Mouse (Mus musculus) midbrain, embryonic 12.5 days (tissue): ENCODE data around the gene Adam1a. TPM values are rescaled to one million over a fixed set of nuclear protein-coding genes. Genes with fewer than 3 reads are reported as not detected.
A peak's percentile ranks its signal among the peaks of the same experiment; 100 is the strongest.

Source experiments
- ATAC-seq: fragments of 200-750 bp; cut with Nextera tagmentation; 2 replicates; pipeline ENCODE4 v1.8.0; 2017; ENCODE audit warnings: low read depth, moderate TSS enrichment, moderate library complexity; ENCODE audit not compliant: low FRiP score
- H3K27ac ChIP-seq: fragments of 300-500 bp; sonication (generic); replicated peaks from 2 replicates; pipeline ENCODE4 v1.5.1; 2016; ENCODE audit warnings: mild to moderate bottlenecking
- H3K27me3 ChIP-seq: fragments of 300-500 bp; sonication (generic); 2 replicates; pipeline ENCODE4 v1.6.1; 2016; ENCODE audit warnings: mild to moderate bottlenecking
- H3K36me3 ChIP-seq: fragments of 300-500 bp; sonication (generic); 2 replicates; pipeline ENCODE4 v1.6.1; 2016
- H3K4me1 ChIP-seq: fragments of 300-500 bp; sonication (generic); 2 replicates; pipeline ENCODE4 v1.6.1; 2016
- H3K4me2 ChIP-seq: fragments of 300-500 bp; sonication (generic); replicated peaks from 2 replicates; pipeline ENCODE4 v1.6.1; 2016; ENCODE audit warnings: mild to moderate bottlenecking, moderate library complexity
- H3K4me3 ChIP-seq: fragments of 300-500 bp; sonication (generic); 2 replicates; pipeline ENCODE4 v1.5.1; 2016; ENCODE audit warnings: mild to moderate bottlenecking
- H3K9ac ChIP-seq: fragments of 300-500 bp; sonication (generic); replicated peaks from 2 replicates; pipeline ENCODE4 v1.6.1; 2016; ENCODE audit warnings: mild to moderate bottlenecking, moderate library complexity
- H3K9me3 ChIP-seq: fragments of 300-500 bp; sonication (generic); 2 replicates; pipeline ENCODE4 v1.6.1; 2016; ENCODE audit warnings: mild to moderate bottlenecking
- WGBS: fragments of 180-500 bp; shearing (Covaris S2); methylation state at CpG from one replicate; pipeline ENCODE4 v1.1.7; 2016; 5-methylcytosine and 5-hydroxymethylcytosine counted together
- polyA plus RNA-seq: library from polyadenylated mRNA; unstranded; fragments of >200 nt; fragmentation: Nextera tagmentation; extraction: Ambion mirVana; gene quantifications from 2 replicates; pipeline ENCODE4 v1.2.1, GENCODE M21; 2016

The Adam1a gene
- polyA plus RNA-seq, 1 experiment from 2014 or later = 3.4 TPM

DNA sequence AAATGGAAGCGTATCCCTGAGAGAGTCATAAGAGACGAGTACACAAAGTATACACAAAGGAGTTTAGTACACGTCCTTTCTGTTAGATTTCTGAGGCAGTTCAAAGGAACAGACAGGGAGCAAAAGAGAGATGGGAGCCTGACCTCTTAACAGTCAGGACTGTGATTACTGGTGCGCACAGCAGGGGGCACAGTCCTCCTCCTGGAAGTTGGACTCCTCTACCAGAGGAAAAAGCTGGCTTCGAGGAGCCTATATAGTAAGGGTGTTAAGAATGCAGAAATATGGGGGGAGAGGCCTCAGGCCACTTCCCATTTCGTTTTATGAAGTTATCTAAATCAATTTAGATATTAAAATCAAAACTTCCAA, 1.2 kb upstream of the Adam1a start:
- Histone ChIP-seq H3K27me3 (no peaks in the 10 kb centered on the region), H3K4me1 (peaks cover 28% of the 10 kb centered on the region), H3K9me3 (no peaks in the 10 kb centered on the region), H3K4me3 (peak overlapping the region; percentile 100), H3K36me3 (no peaks in the 10 kb centered on the region), H3K27ac (no peak overlapping the region), H3K9ac (peak overlapping the region; percentile 96), H3K4me2 (peak overlapping the region; percentile 79)
- WGBS = 46% methylated on average over 6 of the region's 6 CpGs
- ATAC-seq = no peak

DNA sequence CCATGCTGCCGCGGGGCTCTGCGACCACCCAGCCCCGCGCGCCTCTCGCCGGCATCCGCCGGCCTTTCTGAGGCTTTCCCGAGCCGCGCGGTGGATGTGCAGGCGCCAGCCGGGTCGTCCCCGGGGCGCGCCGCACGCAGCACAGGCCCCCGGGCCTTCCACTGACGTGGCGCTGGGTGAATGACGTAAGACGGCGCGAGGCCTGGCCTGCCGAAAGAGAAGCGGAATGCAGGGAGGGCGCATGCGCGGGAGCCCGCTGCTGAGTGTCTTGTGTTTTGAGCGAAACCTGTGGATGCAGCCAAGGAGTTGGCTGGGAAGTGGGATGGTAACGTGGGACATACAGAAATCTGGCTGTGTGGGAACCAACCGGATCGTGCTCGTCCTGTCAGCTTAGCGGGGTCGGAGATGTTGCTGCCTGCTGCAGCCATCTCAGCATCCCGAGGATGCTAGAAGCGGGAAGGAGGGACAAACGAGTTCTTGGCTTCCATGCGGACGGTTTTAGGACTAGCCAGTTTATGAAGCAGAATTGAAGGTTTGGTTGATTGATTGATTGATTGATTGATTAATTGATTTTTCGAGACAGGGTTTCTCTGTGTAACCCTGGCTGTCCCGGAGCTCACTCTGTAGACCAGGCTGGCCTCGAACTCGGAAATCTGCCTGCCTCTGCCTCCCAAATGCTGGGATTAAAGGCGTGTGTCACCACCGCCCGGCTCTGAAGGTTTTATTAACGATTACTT, 679 bp upstream of the Adam1a start, which contains the start of gene Mapkapk5:
TSS of gene Mapkapk5 (minus strand) at position 113 of the 737 bp plus-strand sequence.
- H3K9me3 ChIP-seq = no peaks in the 10 kb centered on the region
- no peaks in the 10 kb centered on the region for H3K27me3 ChIP-seq
- 2% methylated on average over 53 of the region's 55 CpGs for WGBS
- H3K4me1 ChIP-seq = peaks cover 28% of the 10 kb centered on the region
- peak within 1 kb of the TSS; percentile 96 for H3K9ac ChIP-seq
- peak within 1 kb of the TSS; percentile 100 for H3K4me3 ChIP-seq
- no peaks in the 10 kb centered on the region for H3K36me3 ChIP-seq
- H3K4me2 ChIP-seq = peak within 1 kb of the TSS; percentile 79
- ATAC-seq = peak; percentile 95
- H3K27ac ChIP-seq = peak within 1 kb of the TSS; percentile 97

DNA sequence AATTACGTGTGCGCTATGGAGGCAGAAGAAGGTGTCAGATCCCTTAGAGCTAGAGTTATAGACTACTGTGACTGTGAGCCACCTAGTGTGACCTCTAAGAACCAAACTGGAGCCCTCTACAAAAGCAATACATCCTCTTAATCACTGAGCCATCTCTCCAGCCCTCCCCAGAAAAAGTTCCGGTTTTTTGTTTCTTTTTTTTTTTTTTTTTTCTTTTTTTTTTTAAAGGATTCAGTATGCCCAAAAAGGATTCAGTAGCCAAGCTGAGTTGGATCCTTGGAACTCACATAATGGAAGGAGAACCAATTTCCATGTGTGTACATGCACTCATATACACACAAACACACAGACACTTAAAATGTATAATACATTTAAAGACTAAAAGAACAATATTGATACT, 1.9 kb downstream of the Adam1a start:
- H3K4me1 ChIP-seq = peaks cover 28% of the 10 kb centered on the region
- no peaks in the 10 kb centered on the region for H3K27me3 ChIP-seq
- no peak overlapping the region for H3K9ac ChIP-seq
- no peak overlapping the region for H3K27ac ChIP-seq
- H3K36me3 ChIP-seq = 0 out of 2 replicates have a peak, but pooled peaks cover 6% of the 10 kb centered on the region
- no peak for ATAC-seq
- H3K4me3 ChIP-seq = no peak overlapping the region
- H3K9me3 ChIP-seq = no peaks in the 10 kb centered on the region
- no peak overlapping the region; the same call in 1 of the 2 replicates for H3K4me2 ChIP-seq
- 77% methylated on average over 3 of the region's 3 CpGs for WGBS

DNA sequence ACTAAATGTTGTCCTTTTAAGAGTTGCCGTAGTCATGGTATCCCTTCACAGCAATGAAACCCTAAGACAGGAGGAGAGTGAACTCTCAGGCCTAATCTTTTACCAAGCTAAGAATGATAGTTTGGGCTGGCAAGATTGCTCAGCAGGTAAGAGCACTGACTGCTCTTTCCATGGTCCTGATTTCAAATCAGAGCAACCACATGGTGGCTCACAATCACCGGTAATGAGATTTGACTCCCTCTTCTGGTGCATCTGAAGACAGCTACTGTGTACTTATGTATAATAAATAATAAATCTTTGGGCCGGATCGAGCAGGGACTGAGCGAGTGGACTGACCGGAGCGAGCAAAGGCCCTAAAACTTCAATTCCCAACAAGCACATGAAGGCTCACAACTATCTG, 4.0 kb downstream of the Adam1a start:
- no peak overlapping the region for H3K4me2 ChIP-seq
- no peak overlapping the region for H3K9ac ChIP-seq
- H3K27me3 ChIP-seq = no peaks in the 10 kb centered on the region
- no peak overlapping the region for H3K27ac ChIP-seq
- H3K9me3 ChIP-seq = no peaks in the 10 kb centered on the region
- peaks cover 23% of the 10 kb centered on the region for H3K4me1 ChIP-seq
- H3K4me3 ChIP-seq = no peak overlapping the region
- WGBS = 90% methylated on average over 7 of the region's 7 CpGs
- peaks cover 17% of the 10 kb centered on the region for H3K36me3 ChIP-seq
- no peak for ATAC-seq

DNA sequence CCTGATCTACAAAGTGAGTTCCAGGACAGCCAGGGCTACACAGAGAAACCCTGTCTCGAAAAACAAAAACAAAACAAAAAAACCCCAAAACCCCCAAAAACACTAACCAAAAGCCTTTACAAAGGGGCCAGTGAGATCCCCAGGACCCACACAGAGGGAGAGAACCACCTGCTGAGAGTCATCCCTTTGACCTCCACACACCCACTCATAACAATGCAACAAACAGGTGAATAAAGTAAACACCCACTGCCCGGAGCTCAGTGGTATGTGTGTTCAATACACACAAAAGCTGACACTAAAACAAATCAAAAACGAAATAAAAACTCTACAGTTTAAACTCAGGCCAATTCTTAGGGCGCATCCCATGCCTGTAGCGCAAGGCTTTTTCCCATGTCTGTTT, 5.2 kb downstream of the Adam1a start:
- WGBS = 96% methylated on average over 5 of the region's 5 CpGs
- H3K27ac ChIP-seq = no peak overlapping the region
- ATAC-seq = no peak
- no peak overlapping the region for H3K9ac ChIP-seq
- no peak overlapping the region for H3K4me3 ChIP-seq
- H3K4me1 ChIP-seq = peaks cover 22% of the 10 kb centered on the region
- H3K36me3 ChIP-seq = peaks cover 29% of the 10 kb centered on the region
- no peak overlapping the region for H3K4me2 ChIP-seq
- H3K27me3 ChIP-seq = no peaks in the 10 kb centered on the region
- H3K9me3 ChIP-seq = no peaks in the 10 kb centered on the region

DNA sequence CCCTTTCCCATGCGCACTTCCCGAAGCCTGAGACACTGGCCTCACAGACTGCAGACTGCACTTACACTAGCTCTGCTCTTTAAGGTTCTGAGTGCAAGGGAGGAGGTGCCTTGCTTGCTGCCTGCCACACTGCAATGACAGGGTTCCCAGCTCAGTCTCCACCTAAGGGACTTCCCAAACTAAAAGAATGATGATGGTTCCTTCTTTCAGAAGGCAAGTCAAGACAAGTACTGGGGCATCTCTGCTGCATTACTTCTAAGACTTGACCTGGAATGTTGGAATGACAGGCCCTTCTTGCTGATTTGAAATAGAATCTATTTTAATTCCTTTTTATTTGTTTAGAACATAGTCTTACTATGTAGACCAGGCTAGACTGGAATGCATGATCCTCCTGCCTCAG, 7.7 kb downstream of the Adam1a start:
- no peak overlapping the region for H3K9ac ChIP-seq
- no peak for ATAC-seq
- WGBS = 81% methylated on average over 2 of the region's 2 CpGs
- H3K36me3 ChIP-seq = peaks cover 51% of the 10 kb centered on the region
- H3K27ac ChIP-seq = no peak overlapping the region
- H3K27me3 ChIP-seq = no peaks in the 10 kb centered on the region
- H3K9me3 ChIP-seq = no peaks in the 10 kb centered on the region
- peaks cover 4% of the 10 kb centered on the region; the same call in 1 of the 2 replicates for H3K4me1 ChIP-seq
- H3K4me2 ChIP-seq = no peak overlapping the region
- no peak overlapping the region for H3K4me3 ChIP-seq

DNA sequence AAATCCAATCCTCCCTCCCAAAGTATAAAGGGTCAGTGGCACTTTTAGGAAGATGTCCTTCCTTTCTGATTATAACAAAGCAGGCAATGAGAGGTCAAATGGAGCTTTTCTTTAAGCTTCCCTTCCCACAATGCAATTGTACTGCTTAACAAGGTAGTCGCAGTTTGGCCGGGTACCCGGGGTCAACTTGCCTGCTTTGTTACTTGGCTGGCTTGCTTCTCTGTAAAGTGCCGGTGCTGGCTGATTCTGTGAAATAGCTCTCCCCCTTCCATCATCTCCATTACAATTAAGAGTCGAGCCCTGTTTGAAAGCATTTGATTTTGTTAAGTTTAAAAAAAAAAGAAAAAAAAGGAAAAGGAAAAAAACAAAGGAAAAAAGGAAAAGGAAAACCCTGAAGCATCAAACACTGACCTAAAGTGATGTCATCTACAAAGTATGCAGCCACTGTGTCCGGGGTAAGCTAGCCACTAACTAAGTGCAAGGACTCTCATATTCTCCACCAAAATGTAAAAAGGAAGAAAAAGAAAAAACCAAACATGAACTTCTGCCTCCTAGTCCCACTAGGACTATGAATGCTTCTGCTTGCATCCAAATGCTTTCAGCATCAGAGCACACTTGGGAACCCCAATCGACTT, 8.2 kb downstream of the Adam1a start:
- no peak for ATAC-seq
- no peaks in the 10 kb centered on the region for H3K4me1 ChIP-seq
- no peak overlapping the region for H3K9ac ChIP-seq
- no peaks in the 10 kb centered on the region for H3K9me3 ChIP-seq
- H3K4me2 ChIP-seq = no peak overlapping the region
- no peak overlapping the region for H3K27ac ChIP-seq
- H3K36me3 ChIP-seq = peaks cover 57% of the 10 kb centered on the region
- WGBS = 65% methylated on average over 7 of the region's 7 CpGs
- no peak overlapping the region for H3K4me3 ChIP-seq
- H3K27me3 ChIP-seq = no peaks in the 10 kb centered on the region

DNA sequence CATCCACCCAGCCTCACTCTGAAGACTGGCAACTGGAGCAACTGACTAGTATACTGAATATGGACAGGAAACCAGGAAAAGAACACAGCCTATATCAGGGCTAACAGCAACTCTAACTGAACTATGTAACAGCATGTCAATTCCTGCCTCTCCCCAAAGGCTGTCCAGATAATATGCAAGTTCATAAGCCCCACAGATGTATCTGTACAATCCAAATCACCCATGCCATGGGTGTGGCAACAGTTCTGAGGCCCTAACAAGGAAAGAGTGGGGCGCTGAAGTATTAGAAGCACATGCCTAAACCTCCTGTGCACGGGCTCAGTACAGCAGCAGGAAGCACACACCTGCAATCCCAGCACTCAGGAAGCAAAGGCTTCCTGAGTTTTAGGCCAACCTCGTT, 10.2 kb downstream of the Adam1a start:
- H3K9ac ChIP-seq = no peak overlapping the region
- H3K4me3 ChIP-seq = no peak overlapping the region
- no peak overlapping the region for H3K4me2 ChIP-seq
- H3K36me3 ChIP-seq = peaks cover 74% of the 10 kb centered on the region
- H3K9me3 ChIP-seq = no peaks in the 10 kb centered on the region
- ATAC-seq = no peak
- no peaks in the 10 kb centered on the region for H3K4me1 ChIP-seq
- 94% methylated on average over 3 of the region's 3 CpGs for WGBS
- H3K27ac ChIP-seq = no peak overlapping the region
- H3K27me3 ChIP-seq = no peaks in the 10 kb centered on the region

DNA sequence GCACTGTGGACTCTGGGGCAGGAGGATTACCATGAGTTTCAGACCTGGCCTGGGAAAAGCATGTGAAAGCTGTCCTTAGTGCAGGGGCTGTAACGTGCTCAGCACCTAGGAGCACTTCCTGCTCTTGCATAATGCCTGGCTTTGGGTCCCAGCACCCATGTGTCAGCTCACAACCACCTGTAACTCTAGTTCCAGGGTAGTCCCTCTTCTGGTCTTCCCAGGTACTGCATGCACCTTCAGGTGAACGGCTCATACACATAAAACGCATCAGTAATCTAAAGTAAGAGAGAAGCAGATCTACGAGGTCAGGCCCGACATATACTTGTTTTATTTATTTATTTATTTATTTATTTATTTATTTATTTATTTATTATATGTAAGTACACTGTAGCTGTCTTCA, 10.8 kb downstream of the Adam1a start:
- ATAC-seq = no peak
- no peak overlapping the region for H3K4me2 ChIP-seq
- H3K9me3 ChIP-seq = no peaks in the 10 kb centered on the region
- no peak overlapping the region for H3K9ac ChIP-seq
- no peak overlapping the region for H3K4me3 ChIP-seq
- peaks cover 80% of the 10 kb centered on the region for H3K36me3 ChIP-seq
- no peaks in the 10 kb centered on the region for H3K27me3 ChIP-seq
- no peaks in the 10 kb centered on the region for H3K4me1 ChIP-seq
- no peak overlapping the region for H3K27ac ChIP-seq
- 94% methylated on average over 5 of the region's 5 CpGs for WGBS

DNA sequence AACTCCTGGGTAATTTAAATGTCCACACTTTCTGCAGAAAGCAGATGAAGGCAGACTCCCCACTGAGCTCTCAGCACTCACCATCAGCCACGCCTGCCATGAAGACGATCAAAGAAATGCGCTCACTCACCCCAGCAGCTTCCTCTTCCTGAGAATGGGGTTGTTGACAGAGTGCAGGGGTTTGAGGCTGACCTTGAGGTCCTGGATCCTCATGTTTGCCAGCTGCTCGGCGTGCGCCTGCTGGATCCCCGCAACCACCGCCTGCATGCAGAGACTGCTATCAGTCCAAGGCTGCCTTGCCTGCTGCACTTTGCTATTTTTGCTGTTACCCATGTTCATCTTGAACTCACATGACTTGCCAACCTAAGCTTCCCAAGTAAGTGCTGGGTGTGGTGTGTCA, 18.3 kb downstream of the Adam1a start:
- H3K36me3 ChIP-seq = peaks cover 80% of the 10 kb centered on the region
- no peak overlapping the region for H3K4me3 ChIP-seq
- H3K27ac ChIP-seq = no peak overlapping the region
- ATAC-seq = no peak
- no peak overlapping the region for H3K4me2 ChIP-seq
- WGBS = 85% methylated on average over 8 of the region's 8 CpGs
- H3K9me3 ChIP-seq = no peaks in the 10 kb centered on the region
- no peaks in the 10 kb centered on the region for H3K27me3 ChIP-seq
- no peaks in the 10 kb centered on the region for H3K4me1 ChIP-seq
- H3K9ac ChIP-seq = no peak overlapping the region

DNA sequence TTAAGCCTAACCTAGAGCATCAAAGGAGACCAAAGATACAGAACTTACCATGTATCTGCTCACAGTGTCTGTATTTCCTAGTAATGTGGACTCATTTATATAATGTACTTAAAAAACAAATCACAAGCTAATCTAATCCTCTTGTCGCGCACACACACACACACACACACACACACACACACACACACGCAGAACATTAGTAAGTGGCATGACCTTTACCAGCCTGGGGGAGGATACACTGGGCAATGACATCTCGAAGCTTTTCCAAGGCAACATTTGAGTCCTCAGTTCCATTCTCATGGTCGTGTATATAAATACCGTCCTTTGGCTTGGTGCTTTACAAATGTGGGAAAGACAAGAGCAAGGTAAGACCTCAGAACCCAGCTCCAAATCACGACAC, 18.8 kb downstream of the Adam1a start:
- Histone ChIP-seq H3K4me2 (no peak overlapping the region), H3K27me3 (no peaks in the 10 kb centered on the region), H3K36me3 (peaks cover 79% of the 10 kb centered on the region), H3K9ac (no peak overlapping the region), H3K4me1 (no peaks in the 10 kb centered on the region), H3K9me3 (no peaks in the 10 kb centered on the region), H3K27ac (no peak overlapping the region), H3K4me3 (no peak overlapping the region)
- no peak for ATAC-seq
- WGBS = 90% methylated on average over 7 of the region's 7 CpGs

DNA sequence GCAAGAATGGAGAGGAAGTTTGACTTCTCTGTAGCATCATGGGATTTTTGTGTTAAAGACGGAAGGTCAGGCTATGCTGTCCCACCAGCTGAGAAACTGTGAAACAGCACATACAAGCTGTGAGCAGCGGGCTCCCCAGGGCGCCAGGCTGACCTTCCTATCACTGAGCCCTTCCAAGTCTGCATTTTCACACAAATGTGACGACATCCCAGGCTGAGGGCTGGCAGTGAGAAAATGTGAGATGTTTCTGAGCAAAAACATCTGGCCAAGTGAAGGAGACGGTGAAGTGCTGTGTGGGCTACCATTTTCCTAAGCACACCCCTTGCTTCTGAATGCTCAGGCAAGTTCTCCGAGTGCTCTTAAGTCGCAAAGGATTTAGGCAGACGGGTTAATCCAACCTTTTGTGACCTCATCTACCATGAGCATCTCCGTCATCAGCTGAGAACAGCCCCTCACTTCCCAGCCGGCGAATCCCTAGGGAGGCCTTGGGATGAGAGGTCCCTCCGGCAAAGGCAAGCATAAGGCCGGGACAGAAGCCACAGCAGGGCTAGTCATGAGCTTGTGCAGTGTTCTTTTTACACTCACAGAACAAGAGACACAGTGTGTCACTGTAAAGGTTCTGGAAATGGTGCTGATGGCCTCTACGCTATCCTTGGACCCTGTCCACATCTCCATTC, 19.4 kb downstream of the Adam1a start:
- H3K36me3 ChIP-seq = peaks cover 79% of the 10 kb centered on the region
- no peaks in the 10 kb centered on the region for H3K9me3 ChIP-seq
- H3K4me2 ChIP-seq = no peak overlapping the region
- H3K27me3 ChIP-seq = no peaks in the 10 kb centered on the region
- H3K9ac ChIP-seq = no peak overlapping the region
- no peak overlapping the region for H3K27ac ChIP-seq
- 87% methylated on average over 14 of the region's 14 CpGs for WGBS
- no peaks in the 10 kb centered on the region for H3K4me1 ChIP-seq
- H3K4me3 ChIP-seq = no peak overlapping the region
- ATAC-seq = no peak
